Mouse (Mus musculus) CH12.LX (cell line): ENCODE data around the gene Abhd4. TPM values are rescaled to one million over a fixed set of nuclear protein-coding genes. Genes with fewer than 3 reads are reported as not detected.

Experiments
- DNase-seq: peaks from one replicate; pipeline ENCODE4 v3.0.0-alpha.2; 2013; ENCODE audit errors: extremely low read depth
- H3K27ac ChIP-seq: 2 replicates; pipeline ENCODE4 v1.5.1; 2012; ENCODE audit warnings: low read depth, mild to moderate bottlenecking, control low read depth, moderate library complexity; ENCODE audit not compliant: insufficient read depth
- H3K27me3 ChIP-seq: replicated peaks from 2 replicates; pipeline ENCODE3; 2012; ENCODE audit warnings: inconsistent platforms
- H3K36me3 ChIP-seq, 2 experiments: replicated peaks in 1 of 2; 2 replicates each; pipeline versions ENCODE3 to v1.6.1; 2012; ENCODE audit warnings: inconsistent platforms in 1 of 2, low read length in 1 of 2, mild to moderate bottlenecking in 1 of 2, mixed read lengths in 1 of 2, moderate library complexity in 1 of 2; ENCODE audit not compliant: control insufficient read depth in 1 of 2, insufficient read depth in 1 of 2
- H3K4me1 ChIP-seq, 2 experiments: 2 replicates each; pipeline ENCODE4 v1.6.1; 2012; ENCODE audit warnings: inconsistent platforms in 1 of 2, moderate library complexity in 1 of 2; ENCODE audit not compliant: insufficient read depth in 2 of 2, control insufficient read depth in 1 of 2
- H3K4me2 ChIP-seq: 2 replicates; pipeline ENCODE4 v1.6.1; 2012; ENCODE audit warnings: low read depth, mild to moderate bottlenecking, control low read depth; ENCODE audit not compliant: poor library complexity, insufficient read depth, severe bottlenecking
- H3K4me3 ChIP-seq, 3 experiments: fragments of 150-350 bp in 1 of 3; sonication (generic) in 1 of 3; replicated peaks in 1 of 3; 2 replicates each; pipeline versions ENCODE3 to v1.5.1; 2011 to 2012; ENCODE audit warnings: low read depth in 2 of 3, low read length in 2 of 3, mild to moderate bottlenecking in 2 of 3, moderate library complexity in 2 of 3, control low read depth in 1 of 3, improper control_type of control experiment in 1 of 3, inconsistent platforms in 1 of 3, mixed read lengths in 1 of 3; ENCODE audit not compliant: poor library complexity in 1 of 3
- H3K79me2 ChIP-seq: replicated peaks from 2 replicates; pipeline ENCODE4 v1.6.1; 2012; ENCODE audit warnings: mild to moderate bottlenecking, moderate library complexity; ENCODE audit not compliant: control insufficient read depth, poor library complexity, insufficient read depth, severe bottlenecking; ENCODE audit errors: extremely low read depth
- H3K9ac ChIP-seq: 2 replicates; pipeline ENCODE4 v1.6.1; 2012; ENCODE audit warnings: low read depth, mild to moderate bottlenecking, control low read depth, moderate library complexity; ENCODE audit not compliant: insufficient read depth
- H3K9me3 ChIP-seq: replicated peaks from 2 replicates; pipeline ENCODE3; 2012; ENCODE audit warnings: low read length, inconsistent platforms, mixed read lengths
- BHLHE40 ChIP-seq: IDR thresholded peaks from 2 replicates; pipeline ENCODE4 v1.6.1; 2011; ENCODE audit warnings: mild to moderate bottlenecking, low read depth, low read length, improper control_type of control experiment
- CHD1 ChIP-seq: IDR thresholded peaks from 2 replicates; pipeline ENCODE4 v1.6.1; 2012; ENCODE audit warnings: low read depth, low read length, improper control_type of control experiment, inconsistent platforms
- ELF1 ChIP-seq: IDR thresholded peaks from 2 replicates; pipeline ENCODE4 v1.6.1; 2014; ENCODE audit warnings: low read depth, mild to moderate bottlenecking, inconsistent platforms, low read length, improper control_type of control experiment
- EP300 ChIP-seq: IDR thresholded peaks from 2 replicates; pipeline ENCODE4 v1.6.1; 2011; ENCODE audit warnings: low read length, improper control_type of control experiment
- ETS1 ChIP-seq: conservative IDR thresholded peaks from 2 replicates; pipeline ENCODE4 v1.6.1; 2012; ENCODE audit warnings: low read depth, mild to moderate bottlenecking, inconsistent platforms, low read length, improper control_type of control experiment, moderate library complexity
- GABPA ChIP-seq: IDR thresholded peaks from 2 replicates; pipeline ENCODE4 v1.6.1; 2012; ENCODE audit warnings: low read depth, low read length, improper control_type of control experiment, inconsistent platforms; ENCODE audit not compliant: insufficient replicate concordance
- IRF4 ChIP-seq: IDR thresholded peaks from 2 replicates; pipeline ENCODE4 v1.6.1; 2014; ENCODE audit warnings: low read depth, mild to moderate bottlenecking, inconsistent platforms, low read length, improper control_type of control experiment
- JUN ChIP-seq: IDR thresholded peaks from 2 replicates; pipeline ENCODE4 v1.6.1; 2011; ENCODE audit warnings: low read depth, mild to moderate bottlenecking, low read length, improper control_type of control experiment, moderate library complexity; ENCODE audit not compliant: insufficient read depth
- JUND ChIP-seq: conservative IDR thresholded peaks from 2 replicates; pipeline ENCODE4 v1.6.1; 2011; ENCODE audit warnings: low read depth, low read length, improper control_type of control experiment
- KAT2A ChIP-seq: IDR thresholded peaks from 2 replicates; pipeline ENCODE4 v1.6.1; 2012; ENCODE audit warnings: low read length, improper control_type of control experiment, inconsistent platforms; ENCODE audit not compliant: insufficient replicate concordance
- MAFK ChIP-seq: IDR thresholded peaks from 2 replicates; pipeline ENCODE4 v1.6.1; 2011; ENCODE audit warnings: low read length, improper control_type of control experiment; ENCODE audit not compliant: insufficient replicate concordance
- MXI1 ChIP-seq: IDR thresholded peaks from 2 replicates; pipeline ENCODE4 v1.6.1; 2011; ENCODE audit warnings: mild to moderate bottlenecking, low read depth, low read length, improper control_type of control experiment
- MYC ChIP-seq: IDR thresholded peaks from 2 replicates; pipeline ENCODE4 v1.6.1; 2011; ENCODE audit warnings: low read depth, mild to moderate bottlenecking, improper control_type of control experiment, low read length
- NRF1 ChIP-seq: IDR thresholded peaks from 2 replicates; pipeline ENCODE4 v1.6.1; 2014; ENCODE audit warnings: low read depth, mild to moderate bottlenecking, inconsistent platforms, low read length, improper control_type of control experiment, moderate library complexity
- POLR2A ChIP-seq: IDR thresholded peaks from 2 replicates; pipeline ENCODE4 v1.6.1; 2011; ENCODE audit warnings: low read depth, mild to moderate bottlenecking, improper control_type of control experiment, low read length
- RCOR1 ChIP-seq: conservative IDR thresholded peaks from 2 replicates; pipeline ENCODE4 v1.6.1; 2012; ENCODE audit warnings: low read depth, mild to moderate bottlenecking, inconsistent platforms, low read length, improper control_type of control experiment
- SIN3A ChIP-seq: IDR thresholded peaks from 2 replicates; pipeline ENCODE4 v1.6.1; 2012; ENCODE audit warnings: low read length, improper control_type of control experiment, inconsistent platforms
- TBP ChIP-seq: conservative IDR thresholded peaks from 2 replicates; pipeline ENCODE4 v1.6.1; 2011; ENCODE audit warnings: low read depth, low read length, improper control_type of control experiment
- TCF12 ChIP-seq: IDR thresholded peaks from 2 replicates; pipeline ENCODE4 v1.6.1; 2014; ENCODE audit warnings: low read depth, mild to moderate bottlenecking, inconsistent platforms, low read length, improper control_type of control experiment
- USF1 ChIP-seq: IDR thresholded peaks from 2 replicates; pipeline ENCODE4 v1.6.1; 2014; ENCODE audit warnings: low read depth, mild to moderate bottlenecking, inconsistent platforms, low read length, improper control_type of control experiment
- USF2 ChIP-seq: conservative IDR thresholded peaks from 2 replicates; pipeline ENCODE4 v1.6.1; 2011; ENCODE audit warnings: low read depth, low read length, improper control_type of control experiment
- ZC3H11A ChIP-seq: IDR thresholded peaks from 2 replicates; pipeline ENCODE4 v1.6.1; 2012; ENCODE audit warnings: low read depth, mild to moderate bottlenecking, inconsistent platforms, low read length, improper control_type of control experiment
- ZKSCAN1 ChIP-seq: IDR thresholded peaks from 2 replicates; pipeline ENCODE4 v1.6.1; 2012; ENCODE audit warnings: low read depth, inconsistent platforms, low read length, improper control_type of control experiment, borderline replicate concordance
- ZMIZ1 ChIP-seq: IDR thresholded peaks from 2 replicates; pipeline ENCODE4 v1.6.1; 2012; ENCODE audit warnings: low read depth, mild to moderate bottlenecking, inconsistent platforms, low read length, improper control_type of control experiment
- dilution Hi-C: fragments of 300-500 bp; cut with MboI; formaldehyde crosslinking; loops from 2 replicates; pipeline ENCODE4 v1.14.3; 2020; ENCODE audit warnings: low sequenced_read_pairs; ENCODE audit not compliant: extremely low pct_unique_long_range_greater_than_20kb, extremely low pct_ligation_motif_present
- in situ Hi-C: fragments of 300-500 bp; cut with MboI; formaldehyde crosslinking; loops from 3 replicates; pipeline ENCODE4 v1.14.3; 2019; ENCODE audit warnings: low sequenced_read_pairs, low pct_ligation_motif_present, low pct_unique_long_range_greater_than_20kb, mixed read lengths
- polyA plus RNA-seq: library from polyadenylated mRNA; unstranded; fragments of >175 nt; gene quantifications from 2 replicates; pipeline ENCODE4 v1.2.1, GENCODE M21; 2012; ENCODE audit warnings: low read depth; ENCODE audit not compliant: insufficient read length
- total RNA-seq, 2 experiments: library from RNA; depleted of rRNA; stranded (reverse); fragments of 300-350 nt in 1 of 2; fragments of >200 nt in 1 of 2; gene quantifications; 2 replicates each; pipeline ENCODE4 v1.2.3; 2012 to 2014

The Abhd4 gene
- total and polyA plus RNA-seq, 3 experiments: 15.9 to 23.0 (median 19.8) TPM

- Histone ChIP-seq H3K36me3 (no peaks in the 10 kb centered on the region), H3K79me2 (no peaks in the 10 kb centered on the region), H3K9ac (no peak overlapping the region), H3K4me3 (no peak overlapping the region), H3K27ac (no peak overlapping the region), H3K27me3 (no peaks in the 10 kb centered on the region), H3K4me1 (peaks cover 2 to 4% of the 10 kb centered on the region in 2 experiments; a peak in 2 of 4 replicates), H3K4me2 (no peak overlapping the region), H3K9me3 (no peaks in the 10 kb centered on the region)
- TF ChIP-seq BHLHE40 (no peak), USF1 (no peak), ZC3H11A (no peak), CHD1 (no peak), POLR2A (no peak), TBP (no peak), JUN (no peak), TCF12 (no peak), RCOR1 (no peak), NRF1 (no peak), MAFK (no peak), EP300 (no peak)
- dilution Hi-C loops: no loop called here
- no peak for DNase-seq
- in situ Hi-C loops: no loop called here
Measured at GRCm38 (mm10) chr14:54205904-54206303, 48.1 kb upstream of the Abhd4 start.

- no peak overlapping the region for H3K9ac ChIP-seq
- in situ Hi-C loops (no loop called here), dilution Hi-C loops (no loop called here)
- H3K9me3 ChIP-seq: no peaks in the 10 kb centered on the region
- H3K4me1 ChIP-seq: peaks cover 2 to 4% of the 10 kb centered on the region in 2 experiments; a peak in 2 of 4 replicates
- no peak for DNase-seq
- TF ChIP-seq ZMIZ1 (no peak), JUND (no peak), JUN (no peak), USF1 (no peak), IRF4 (no peak), SIN3A (no peak), ZC3H11A (no peak), TBP (no peak), KAT2A (no peak), ZKSCAN1 (no peak), MXI1 (no peak), USF2 (no peak), GABPA (no peak), ELF1 (no peak), MYC (no peak), ETS1 (no peak), MAFK (no peak)
- no peaks in the 10 kb centered on the region for H3K27me3 ChIP-seq
- no peaks in the 10 kb centered on the region for H3K79me2 ChIP-seq
- no peak overlapping the region for H3K4me3 ChIP-seq
- H3K4me2 ChIP-seq: no peak overlapping the region
- H3K27ac ChIP-seq: no peak overlapping the region
- H3K36me3 ChIP-seq: no peaks in the 10 kb centered on the region
Measured at GRCm38 (mm10) chr14:54206309-54206708, 47.7 kb upstream of the Abhd4 start.
